Mouse (Mus musculus) heart, adult 2 months (tissue): ENCODE results near the gene Tln1.

ENCODE experiments used
- CTCF ChIP-seq: fragments of 200-600 bp; IDR thresholded peaks from 2 replicates; pipeline ENCODE4 v1.8.1; 2022; ENCODE audit warnings: antibody characterized with exemption, mild to moderate bottlenecking, moderate library complexity
- EP300 ChIP-seq: fragments of 200-500 bp; IDR thresholded peaks from 2 replicates; pipeline ENCODE4 v1.6.1; 2011; ENCODE audit warnings: low read depth, low read length, control low read depth; ENCODE audit not compliant: insufficient read depth
- POLR2A ChIP-seq: fragments of 200-500 bp; IDR thresholded peaks from 2 replicates; pipeline ENCODE4 v1.6.1; 2011; ENCODE audit warnings: mild to moderate bottlenecking, low read depth, low read length, control low read depth; ENCODE audit not compliant: insufficient read depth

- peak; percentile 48 for TF ChIP-seq CTCF
- no peak for TF ChIP-seq POLR2A
- TF ChIP-seq EP300 = no peak
Measured at GRCm38 (mm10) chr4:43528487-43528886, 34.0 kb downstream of the Tln1 start.
